Mouse (Mus musculus): ENCODE measurements around the gene Naa10. TPM values are rescaled to one million over a fixed set of nuclear protein-coding genes. Genes with fewer than 3 reads are reported as not detected.

Gene Naa10
- total RNA-seq, 1 experiment from 2014 or later: 50.3 TPM

DNA sequence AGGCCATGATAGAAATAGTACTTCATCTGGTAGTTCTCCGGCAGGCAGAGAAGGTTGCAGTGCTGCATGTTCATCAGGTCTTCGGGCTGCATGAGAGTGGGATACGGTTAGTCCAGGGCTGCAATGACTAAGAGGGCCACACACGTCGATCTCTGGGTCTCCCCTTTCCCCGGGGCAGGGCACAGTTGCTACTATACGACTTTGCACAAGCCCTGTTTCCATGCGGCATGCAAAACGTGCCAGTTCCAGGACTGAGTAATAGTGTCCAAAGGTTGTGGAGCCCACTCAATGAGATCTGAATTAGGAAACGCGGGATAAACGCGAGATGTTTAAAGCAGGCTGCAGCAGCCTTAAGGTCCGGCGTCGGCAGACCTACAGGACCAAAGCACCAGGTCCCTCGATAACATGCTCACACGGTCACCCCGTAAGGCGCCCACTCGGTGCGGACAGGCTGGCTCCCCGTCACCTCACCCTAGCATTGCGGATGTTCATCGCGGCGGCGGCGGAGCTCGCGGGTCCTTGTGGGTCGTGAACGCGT lies 390 bp downstream of the Naa10 start:
- ATAC-seq (replicated peaks; ENCODE audit: insufficient number of reproducible peaks, low FRiP score, low TSS enrichment, poor library complexity, severe bottlenecking): no peak

DNA sequence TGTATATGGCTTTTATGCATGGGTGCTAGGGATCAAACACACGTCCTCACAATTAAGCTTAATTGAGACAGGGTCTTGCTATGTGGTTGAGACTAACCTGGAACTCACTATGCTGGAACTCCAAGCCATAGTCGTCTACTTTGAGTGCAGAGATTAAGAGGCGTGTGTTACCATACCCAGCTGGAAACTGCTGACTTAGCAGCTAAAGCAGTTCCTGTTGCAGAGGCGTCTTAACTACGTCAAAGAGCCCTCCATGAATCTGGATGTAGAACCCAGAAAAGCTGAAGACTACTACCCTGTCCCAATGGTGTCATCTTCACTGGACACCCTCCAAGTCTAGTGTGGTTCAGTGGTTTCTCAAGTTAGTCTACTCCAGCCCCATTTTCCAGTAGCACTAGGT lies 3.1 kb downstream of the Naa10 start:
- ATAC-seq (replicated peaks; ENCODE audit: insufficient number of reproducible peaks, low FRiP score, low TSS enrichment, poor library complexity, severe bottlenecking): no peak

DNA sequence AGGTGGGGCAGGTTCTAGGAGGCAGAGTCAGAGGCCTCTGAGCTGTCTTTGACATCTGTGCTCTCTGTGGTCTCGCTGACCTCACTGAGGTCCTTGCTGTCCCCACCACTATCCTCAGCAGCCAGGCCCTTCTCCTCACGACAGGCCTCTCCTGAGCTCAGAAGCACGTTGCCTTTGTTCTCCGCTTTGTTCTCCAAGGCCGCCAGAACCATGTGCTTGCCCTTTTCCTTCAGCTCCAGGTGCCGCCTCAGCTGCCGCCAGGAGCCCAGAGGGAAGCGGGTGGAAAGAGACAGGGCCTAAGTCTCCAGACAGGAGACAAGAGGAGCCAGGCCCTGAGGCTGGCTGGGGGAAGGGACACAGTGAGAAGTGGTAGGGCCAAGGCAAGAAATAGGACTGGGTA lies 4.8 kb downstream of the Naa10 start:
- ATAC-seq (replicated peaks; ENCODE audit: insufficient number of reproducible peaks, low FRiP score, low TSS enrichment, poor library complexity, severe bottlenecking): no peak

DNA sequence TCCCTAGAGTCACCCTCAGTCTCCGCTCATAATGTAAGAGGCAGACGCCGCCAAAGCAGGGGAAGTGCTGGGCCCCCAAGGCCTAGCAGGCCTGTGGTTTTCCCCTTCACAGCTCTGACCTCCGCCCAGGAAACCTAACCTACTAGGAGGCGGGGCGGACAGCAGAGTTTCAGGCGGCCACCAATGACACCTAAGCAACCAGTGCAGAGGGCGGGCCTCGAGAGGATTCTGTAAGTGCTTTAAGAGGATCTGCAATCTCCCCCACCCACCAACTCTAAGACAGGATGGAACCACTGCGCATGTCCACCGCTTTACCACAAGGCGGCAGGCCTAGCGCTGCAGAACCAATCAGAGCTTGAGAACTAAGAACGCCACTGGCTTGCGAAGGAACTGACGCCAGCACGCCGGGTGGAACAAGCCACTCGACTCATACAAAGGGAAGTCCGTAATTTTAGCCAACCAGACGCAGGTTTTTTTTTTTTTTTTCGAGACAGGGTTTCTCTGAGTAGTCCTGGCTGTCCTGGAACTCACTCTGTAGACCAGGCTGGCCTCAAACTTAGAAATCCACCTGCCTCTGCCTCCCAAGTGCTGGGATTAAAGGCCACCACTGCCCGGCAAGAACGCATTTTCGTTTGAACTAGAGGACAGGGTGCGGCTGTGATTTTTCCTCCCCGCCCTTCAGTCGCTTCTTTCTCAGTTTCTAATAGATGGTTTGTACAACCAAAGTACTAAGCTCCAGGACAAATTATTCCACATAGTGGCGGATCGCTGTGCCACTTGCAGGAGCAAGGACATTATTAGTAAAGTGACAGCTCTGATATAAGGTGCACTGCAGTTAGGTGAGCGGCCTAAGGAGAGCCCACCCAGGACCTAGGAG lies 6.7 kb downstream of the Naa10 start:
- ATAC-seq (replicated peaks; ENCODE audit: insufficient number of reproducible peaks, low FRiP score, low TSS enrichment, poor library complexity, severe bottlenecking): peak; percentile 91

DNA sequence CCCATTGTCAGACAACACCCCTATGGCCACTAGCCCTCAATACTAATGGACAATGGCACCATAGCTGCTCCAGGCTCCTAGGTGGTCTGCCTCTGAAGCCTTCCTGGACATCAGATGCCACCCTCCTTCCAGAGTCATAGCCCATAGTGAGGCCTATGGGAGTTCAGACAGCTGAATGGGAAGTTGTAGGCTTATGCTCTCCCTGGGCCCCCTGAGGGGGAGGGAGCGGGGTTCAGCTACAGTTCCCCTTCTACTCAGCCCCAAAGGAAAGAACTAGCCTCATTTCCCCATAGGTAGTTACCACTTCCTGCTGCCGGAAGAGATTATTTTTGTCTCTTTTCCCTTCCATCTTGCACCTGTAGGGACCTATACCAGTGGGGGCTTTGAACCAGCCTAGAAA lies 10.2 kb downstream of the Naa10 start:
- ATAC-seq (replicated peaks; ENCODE audit: insufficient number of reproducible peaks, low FRiP score, low TSS enrichment, poor library complexity, severe bottlenecking): peak; percentile 66

DNA sequence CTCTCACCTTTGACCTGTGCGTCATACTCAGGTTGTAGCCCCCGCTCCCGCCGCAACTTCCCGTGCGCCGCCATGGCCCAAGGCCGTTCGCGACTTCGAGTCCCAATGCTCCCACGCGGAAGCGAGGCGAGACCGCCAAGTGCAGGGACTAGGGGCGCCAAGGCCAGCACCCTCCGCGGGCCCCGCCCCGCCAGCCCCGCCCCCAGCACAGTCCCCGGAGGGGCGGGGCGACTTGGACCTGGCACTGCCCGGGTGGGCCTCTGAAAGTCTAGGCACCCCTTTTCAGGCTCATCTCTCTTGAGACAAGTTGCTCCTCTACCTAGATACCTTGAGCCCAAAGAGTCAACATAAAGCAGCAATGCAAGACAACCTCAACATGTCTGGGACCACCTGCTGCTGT lies 10.6 kb downstream of the Naa10 start:
- ATAC-seq (replicated peaks; ENCODE audit: insufficient number of reproducible peaks, low FRiP score, low TSS enrichment, poor library complexity, severe bottlenecking): no peak

DNA sequence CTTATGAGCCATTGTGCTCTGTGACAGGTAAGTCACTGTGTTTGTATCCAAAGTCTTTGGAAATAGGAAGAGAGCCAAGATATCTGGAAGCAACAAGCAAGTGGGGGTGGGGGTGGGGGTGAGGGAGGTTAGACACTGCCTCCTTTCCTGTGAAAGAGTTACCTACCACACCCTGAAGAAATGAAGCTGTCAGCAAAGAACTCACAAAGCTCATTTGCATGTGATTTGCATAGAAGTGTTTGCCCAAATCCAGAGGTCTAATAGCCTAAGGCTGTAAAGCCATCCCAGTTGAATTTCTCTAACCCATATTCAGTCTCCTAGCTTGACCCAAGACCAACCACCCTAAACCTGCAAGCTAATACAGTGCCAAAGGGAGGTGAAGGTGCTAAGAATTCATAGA lies 11.3 kb downstream of the Naa10 start:
- ATAC-seq (replicated peaks; ENCODE audit: insufficient number of reproducible peaks, low FRiP score, low TSS enrichment, poor library complexity, severe bottlenecking): no peak

DNA sequence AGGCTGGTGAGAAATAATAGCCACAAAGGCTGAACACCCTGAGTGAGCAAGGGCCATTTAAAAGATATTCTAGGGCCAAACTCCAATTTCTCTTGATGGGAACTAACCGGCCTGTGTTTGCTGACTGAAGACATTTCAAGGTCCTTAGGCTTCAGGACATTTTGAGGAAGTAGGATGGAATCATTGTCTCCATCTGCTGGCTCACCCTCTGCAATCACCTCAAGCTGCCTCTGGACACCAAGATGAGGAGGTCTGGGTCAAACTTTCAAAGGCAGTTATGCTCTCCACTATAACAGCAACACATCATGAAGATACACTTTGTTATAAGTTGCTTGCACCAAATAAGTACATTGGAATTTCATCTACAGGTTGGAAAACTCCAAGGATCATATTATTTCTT lies 11.7 kb downstream of the Naa10 start:
- no peak for ATAC-seq (replicated peaks; ENCODE audit: insufficient number of reproducible peaks, low FRiP score, low TSS enrichment, poor library complexity, severe bottlenecking)

DNA sequence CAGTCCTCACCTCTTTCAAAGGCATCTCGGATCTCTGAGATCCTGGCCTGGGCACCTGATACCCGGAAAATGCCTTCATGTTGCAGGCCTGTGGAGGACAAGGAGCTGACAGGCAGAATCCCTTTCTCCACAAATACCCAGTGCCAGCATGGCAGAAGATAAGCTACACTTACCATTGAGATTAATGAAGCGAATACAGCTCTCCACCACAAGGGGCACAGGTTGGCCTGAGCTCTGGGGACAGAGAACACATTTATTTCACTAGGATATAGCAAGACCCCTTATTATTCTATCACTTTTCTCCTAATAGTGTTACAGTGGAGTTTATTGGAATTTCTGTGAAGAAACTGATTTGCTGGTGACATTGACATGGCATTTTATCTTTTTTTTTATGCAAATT lies 23.8 kb downstream of the Naa10 start:
- ATAC-seq (replicated peaks; ENCODE audit: insufficient number of reproducible peaks, low FRiP score, low TSS enrichment, poor library complexity, severe bottlenecking): no peak

DNA sequence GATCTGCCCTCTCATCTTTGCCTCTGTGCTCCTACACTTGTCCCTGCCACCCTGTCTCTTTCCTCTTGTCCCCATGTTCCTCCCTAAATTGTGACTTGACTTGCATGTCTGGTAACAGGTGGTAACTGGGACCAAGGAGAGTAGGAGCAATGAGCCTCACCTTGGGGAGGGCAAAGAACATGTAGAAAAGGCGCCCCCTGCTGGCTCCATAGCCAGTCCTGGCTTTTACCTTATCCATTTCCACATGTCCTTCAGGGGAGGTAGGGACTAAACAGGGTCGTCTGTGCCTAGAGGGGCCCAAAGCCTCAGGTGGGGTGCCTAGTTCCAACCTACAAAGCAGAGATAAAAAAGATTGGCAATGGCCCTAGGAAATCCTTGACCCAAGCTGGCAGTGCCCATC lies 26.0 kb downstream of the Naa10 start, which contains the start of gene L1cam:
Gene L1cam, minus strand, starts transcription at position 387 of the 400 bp plus-strand sequence.
- no peak for ATAC-seq (replicated peaks; ENCODE audit: insufficient number of reproducible peaks, low FRiP score, low TSS enrichment, poor library complexity, severe bottlenecking)

DNA sequence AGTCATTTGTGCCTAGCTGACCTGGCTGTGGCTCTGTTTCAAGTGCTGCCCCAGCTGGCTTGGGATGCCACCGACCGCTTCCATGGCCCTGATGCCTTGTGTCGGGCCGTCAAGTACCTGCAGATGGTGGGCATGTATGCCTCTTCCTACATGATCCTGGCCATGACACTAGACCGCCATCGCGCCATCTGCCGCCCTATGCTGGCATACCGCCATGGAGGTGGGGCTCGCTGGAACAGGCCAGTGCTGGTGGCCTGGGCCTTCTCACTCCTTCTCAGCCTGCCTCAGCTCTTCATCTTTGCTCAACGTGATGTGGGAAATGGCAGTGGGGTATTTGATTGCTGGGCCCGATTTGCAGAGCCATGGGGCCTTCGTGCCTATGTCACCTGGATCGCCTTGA lies 28.9 kb downstream of the Naa10 start:
- ATAC-seq (replicated peaks; ENCODE audit: insufficient number of reproducible peaks, low FRiP score, low TSS enrichment, poor library complexity, severe bottlenecking): no peak

DNA sequence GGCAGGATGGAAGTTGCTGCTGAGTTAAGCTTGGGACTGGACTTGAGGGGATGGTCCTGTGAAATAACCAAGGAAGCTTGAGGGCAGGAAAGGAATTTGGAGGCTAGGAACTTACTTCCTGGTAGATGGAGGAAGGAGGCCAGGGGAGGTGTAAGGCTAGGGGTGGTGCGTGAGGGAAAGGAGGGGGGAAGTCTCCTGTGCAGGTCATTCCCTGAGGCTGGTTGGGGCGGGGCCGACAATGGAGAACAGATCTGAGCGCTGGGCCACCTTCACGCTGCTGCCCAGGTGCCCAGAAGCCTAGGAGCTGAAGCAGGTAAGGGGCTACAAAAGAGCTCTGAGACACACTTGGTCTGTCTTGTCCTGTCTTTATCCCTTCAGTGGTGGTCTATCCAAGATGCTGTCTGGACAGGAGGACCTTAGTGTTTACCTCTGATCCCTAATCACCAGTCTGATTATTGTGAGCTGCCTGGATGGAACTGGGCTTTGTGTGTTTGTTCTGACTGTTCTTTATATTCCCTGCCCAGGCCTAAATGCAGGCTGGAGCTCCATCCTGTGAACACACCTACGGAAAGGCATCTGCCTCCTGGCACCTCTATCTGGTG lies 30.1 kb downstream of the Naa10 start, which contains the start of gene Avpr2:
Gene Avpr2, plus strand, starts transcription at position 552 of the 602 bp plus-strand sequence.
- ATAC-seq (replicated peaks; ENCODE audit: insufficient number of reproducible peaks, low FRiP score, low TSS enrichment, poor library complexity, severe bottlenecking): no peak

DNA sequence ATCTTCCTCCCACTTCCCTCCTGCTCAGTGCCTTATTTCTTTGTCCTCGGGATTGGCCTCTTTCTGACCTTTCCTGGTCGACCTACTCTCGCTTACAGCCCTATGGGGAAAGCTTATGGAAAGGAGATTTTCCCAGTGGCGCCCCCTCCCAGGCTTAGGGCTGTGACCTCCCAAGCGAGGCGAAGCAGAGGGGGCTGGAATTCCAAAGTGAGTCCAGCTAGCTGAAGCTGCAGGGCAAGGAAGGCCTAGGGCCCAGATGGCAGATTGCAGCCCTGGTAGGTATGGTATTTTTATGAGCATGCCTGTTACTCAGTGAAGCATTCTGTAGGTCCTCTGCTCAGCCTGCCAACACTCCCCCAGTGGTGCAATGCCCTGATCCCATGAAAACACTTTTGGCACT lies 40.3 kb downstream of the Naa10 start:
- no peak for ATAC-seq (replicated peaks; ENCODE audit: insufficient number of reproducible peaks, low FRiP score, low TSS enrichment, poor library complexity, severe bottlenecking)

DNA sequence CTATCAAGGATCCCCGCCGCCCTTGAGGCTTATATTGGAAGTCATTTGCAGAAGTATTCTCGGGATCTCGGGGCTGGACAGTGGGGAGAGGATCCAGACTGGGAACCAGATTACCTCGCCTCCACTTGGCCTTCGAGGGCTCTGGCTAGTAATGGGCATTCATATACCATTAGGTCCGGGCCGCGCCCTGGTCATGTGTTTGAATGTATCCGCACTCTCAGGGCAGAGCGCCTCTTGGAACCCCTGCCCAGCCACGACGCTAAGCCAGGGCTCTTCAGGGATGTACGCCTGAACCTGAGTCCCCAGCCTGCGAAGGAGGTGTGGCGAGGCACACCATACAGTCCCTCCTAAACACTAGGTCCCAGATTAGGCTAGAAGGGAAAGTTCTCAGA lies 40.7 kb downstream of the Naa10 start:
- no peak for ATAC-seq (replicated peaks; ENCODE audit: insufficient number of reproducible peaks, low FRiP score, low TSS enrichment, poor library complexity, severe bottlenecking)

DNA sequence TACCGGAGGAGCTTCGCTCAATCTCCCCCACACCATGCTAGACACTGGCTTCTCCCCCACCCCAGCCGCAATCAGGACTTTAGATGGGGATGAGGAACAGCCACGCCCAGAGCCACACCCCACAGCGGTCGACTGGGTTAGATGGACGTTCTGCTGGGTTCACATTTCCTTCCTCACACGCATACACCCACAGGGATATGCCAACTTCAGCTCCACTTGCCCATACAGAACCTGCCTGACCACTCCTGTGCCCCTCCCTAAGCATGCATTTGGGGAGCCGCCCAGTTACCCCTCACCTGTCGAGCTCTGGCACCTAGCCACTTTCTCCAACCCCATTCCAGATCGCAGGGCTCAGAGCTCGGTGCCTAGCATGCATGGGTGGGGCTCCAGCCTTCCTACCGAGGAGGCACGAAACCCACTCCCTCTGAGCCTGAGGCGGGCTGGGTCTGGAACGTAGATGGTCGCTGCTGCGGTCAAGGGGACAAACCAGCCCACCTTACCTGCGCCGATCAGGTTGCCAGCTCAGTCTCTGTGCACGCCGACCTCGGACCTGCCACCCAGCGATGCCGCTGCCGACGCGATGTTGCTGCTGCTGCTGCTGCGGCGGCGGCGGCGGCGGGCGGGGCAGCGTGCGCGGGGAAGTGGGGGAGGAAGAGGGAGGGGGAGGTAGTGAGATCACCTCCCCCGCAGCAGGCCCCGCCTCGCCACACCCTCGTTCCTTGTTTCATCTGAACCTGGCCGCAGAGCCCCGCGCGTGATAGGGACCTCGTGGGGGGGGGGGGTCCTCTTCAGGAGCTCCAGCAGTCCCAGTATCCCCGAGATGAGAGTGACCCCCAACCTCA lies 41.3 kb downstream of the Naa10 start:
- ATAC-seq (replicated peaks; ENCODE audit: insufficient number of reproducible peaks, low FRiP score, low TSS enrichment, poor library complexity, severe bottlenecking): peak; percentile 46; the same call in 1 of the 2 replicates

DNA sequence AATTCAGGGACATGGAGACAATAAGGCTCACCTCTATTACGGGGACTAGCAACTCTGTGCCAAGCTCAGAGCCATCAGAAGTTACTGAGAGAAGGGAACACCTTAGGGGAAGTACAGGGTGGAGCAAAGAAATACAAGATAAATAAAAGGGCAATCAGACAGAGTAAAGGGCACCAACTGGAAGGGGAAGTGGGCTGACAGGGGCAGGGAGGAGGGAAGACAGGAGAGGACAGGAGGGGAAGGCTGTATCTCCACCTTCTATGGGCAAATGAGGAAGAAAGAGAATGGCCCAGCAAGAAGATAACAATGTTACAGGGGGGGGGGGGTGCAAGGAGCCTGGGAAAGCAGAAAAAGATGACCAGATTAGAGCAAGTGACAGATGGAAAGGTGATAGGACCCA lies 44.7 kb downstream of the Naa10 start:
- ATAC-seq (replicated peaks; ENCODE audit: insufficient number of reproducible peaks, low FRiP score, low TSS enrichment, poor library complexity, severe bottlenecking): peak; percentile 65

DNA sequence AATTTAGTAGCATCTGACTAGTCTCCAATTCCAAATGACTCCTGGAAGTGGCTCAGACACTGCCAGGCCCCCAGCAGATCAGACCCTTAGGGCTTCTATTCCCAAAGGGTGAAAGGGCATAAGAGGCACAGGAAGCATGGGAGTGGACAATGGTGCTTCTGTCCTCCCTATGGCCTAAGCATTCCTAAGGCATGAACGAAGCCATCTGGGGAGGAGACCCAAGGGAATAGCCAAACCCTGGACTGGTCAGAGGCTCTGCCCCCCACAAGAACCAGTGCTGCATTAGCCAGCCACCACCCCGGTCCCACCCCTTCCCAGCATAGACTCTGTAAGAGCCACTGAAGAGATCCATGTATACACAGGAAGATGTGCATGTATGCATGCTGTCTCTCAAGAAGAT lies 45.9 kb downstream of the Naa10 start:
- no peak for ATAC-seq (replicated peaks; ENCODE audit: insufficient number of reproducible peaks, low FRiP score, low TSS enrichment, poor library complexity, severe bottlenecking)

DNA sequence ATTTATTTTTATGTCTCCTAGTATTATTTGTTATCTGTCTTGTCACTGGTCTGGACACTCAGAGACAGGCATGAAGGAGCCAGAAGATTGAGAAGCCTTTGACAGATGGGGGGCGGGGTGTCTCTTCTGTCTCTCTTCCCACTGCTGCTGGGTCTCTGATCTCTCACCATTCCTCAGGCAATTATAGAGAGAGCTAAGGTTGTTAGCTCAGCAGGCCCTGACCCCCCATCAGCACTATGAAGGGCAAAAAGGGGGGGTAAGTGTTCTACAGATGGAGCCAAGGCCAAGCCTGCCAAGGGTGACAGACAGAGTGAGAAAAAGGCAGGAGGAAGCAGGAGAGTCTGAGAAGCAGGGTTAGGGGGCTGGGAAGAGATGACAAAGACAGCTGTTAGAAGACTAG lies 49.8 kb downstream of the Naa10 start:
- ATAC-seq (replicated peaks; ENCODE audit: insufficient number of reproducible peaks, low FRiP score, low TSS enrichment, poor library complexity, severe bottlenecking): no peak

DNA sequence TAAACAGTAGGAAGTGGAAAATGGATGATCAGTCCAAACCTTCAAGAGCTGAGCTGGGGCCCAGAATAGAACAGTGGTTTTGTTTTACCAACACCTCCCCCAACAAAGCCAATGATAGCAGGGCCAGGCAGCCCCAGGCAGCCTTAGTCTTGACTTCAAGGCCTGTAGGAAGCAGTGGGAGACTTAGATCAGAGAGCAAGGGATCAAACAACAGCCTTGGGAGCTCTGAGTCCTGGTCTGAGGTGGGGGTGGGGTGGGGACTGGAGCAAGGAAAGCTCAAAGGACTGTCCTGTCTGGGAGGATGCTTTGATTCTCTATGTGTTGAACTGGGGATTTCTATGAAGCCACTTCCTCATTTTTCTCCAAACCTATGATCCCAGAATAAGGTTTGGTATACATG lies 50.3 kb downstream of the Naa10 start:
- no peak for ATAC-seq (replicated peaks; ENCODE audit: insufficient number of reproducible peaks, low FRiP score, low TSS enrichment, poor library complexity, severe bottlenecking)
